Mouse (Mus musculus) forebrain, embryonic 14.5 days (tissue): Measurements from ENCODE around the gene Cmah. TPM values are rescaled to one million over a fixed set of nuclear protein-coding genes. Genes with fewer than 3 reads are reported as not detected.

Experiments used
- ATAC-seq: fragments of 200-750 bp; cut with Nextera tagmentation; 2 replicates; pipeline ENCODE4 v1.8.0; 2017; ENCODE audit warnings: mild to moderate bottlenecking, moderate library complexity
- DNase-seq: peaks from one replicate; pipeline ENCODE4 v3.0.0-alpha.2; 2015; ENCODE audit warnings: low spot score
- H3K27ac ChIP-seq: fragments of 300-500 bp; sonication (generic); 2 replicates; pipeline ENCODE4 v1.5.1; 2014; ENCODE audit warnings: low read depth, mild to moderate bottlenecking, control low read depth, low read length, moderate library complexity
- H3K27me3 ChIP-seq: fragments of 300-500 bp; sonication (generic); replicated peaks from 2 replicates; pipeline ENCODE4 v1.6.1; 2014; ENCODE audit warnings: low read length, control low read depth, mixed read lengths; ENCODE audit not compliant: control insufficient read depth, insufficient read depth
- H3K36me3 ChIP-seq: fragments of 300-500 bp; sonication (generic); 2 replicates; pipeline ENCODE4 v1.6.1; 2014; ENCODE audit warnings: low read length, control low read depth; ENCODE audit not compliant: control insufficient read depth, insufficient read depth
- H3K4me1 ChIP-seq: fragments of 300-500 bp; sonication (generic); 2 replicates; pipeline ENCODE4 v1.6.1; 2014; ENCODE audit warnings: antibody characterized with exemption, low read length, control low read depth; ENCODE audit not compliant: control insufficient read depth, insufficient read depth
- H3K4me2 ChIP-seq: fragments of 300-500 bp; sonication (generic); 2 replicates; pipeline ENCODE4 v1.6.1; 2014; ENCODE audit warnings: mild to moderate bottlenecking, control low read depth, low read length
- H3K4me3 ChIP-seq: fragments of 300-500 bp; sonication (generic); 2 replicates; pipeline ENCODE4 v1.5.1; 2014; ENCODE audit warnings: low read depth, low read length, control low read depth
- H3K9ac ChIP-seq: fragments of 300-500 bp; sonication (generic); 2 replicates; pipeline ENCODE4 v1.6.1; 2014; ENCODE audit warnings: mild to moderate bottlenecking, low read length, control low read depth, moderate library complexity
- H3K9me3 ChIP-seq: fragments of 300-500 bp; sonication (generic); replicated peaks from 2 replicates; pipeline ENCODE4 v1.6.1; 2016; ENCODE audit warnings: low read length, control low read depth, mixed read lengths; ENCODE audit not compliant: control insufficient read depth
- WGBS: fragments of 180-500 bp; shearing (Covaris S2); extraction: QIAGEN DNeasy Blood & Tissue Kit; methylation state at CpG from one replicate; pipeline ENCODE4 v1.1.7; 2014; 5-methylcytosine and 5-hydroxymethylcytosine counted together
- polyA plus RNA-seq: library from polyadenylated mRNA; unstranded; fragments of >200 nt; fragmentation: Nextera tagmentation; extraction: Ambion mirVana; gene quantifications from 2 replicates; pipeline ENCODE4 v1.2.1, GENCODE M21; 2014

Cmah gene
- polyA plus RNA-seq, 1 experiment from 2014 or later = 0.20 TPM

DNA sequence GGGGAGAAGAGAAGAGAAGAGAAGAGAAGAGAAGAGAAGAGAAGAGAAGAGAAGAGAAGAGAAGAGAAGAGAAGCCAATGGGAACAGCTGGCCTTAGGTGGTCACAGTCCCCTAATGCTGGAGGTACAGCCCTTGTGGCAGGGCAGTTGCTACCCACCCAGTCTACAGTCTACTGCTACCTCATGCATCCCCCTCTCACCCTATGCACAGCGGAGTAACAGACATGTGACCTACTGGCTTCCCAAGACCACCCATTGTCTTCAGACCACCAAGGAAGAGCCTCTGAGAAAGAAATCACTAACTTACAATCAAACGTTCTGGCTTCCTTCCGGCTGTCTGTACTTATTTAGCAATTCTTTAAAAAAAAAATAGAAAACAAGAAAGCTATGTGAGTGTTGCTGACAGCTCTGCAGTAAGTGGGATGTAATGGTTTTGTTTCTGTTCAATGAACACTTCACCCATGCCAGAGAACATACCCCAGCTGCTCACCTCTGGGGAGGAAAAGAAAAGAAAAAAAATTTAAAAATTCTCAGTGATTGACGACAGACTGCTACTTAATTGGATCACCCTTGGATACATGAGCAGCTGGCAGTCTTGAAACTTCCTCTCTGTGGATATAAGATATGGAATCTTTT lies 196.5 kb downstream of the Cmah start:
- 69% methylated on average over 4 of the region's 4 CpGs for WGBS
- Histone ChIP-seq H3K27me3 (no peaks in the 10 kb centered on the region), H3K4me2 (no peak overlapping the region), H3K27ac (no peak overlapping the region), H3K36me3 (no peaks in the 10 kb centered on the region), H3K9ac (no peak overlapping the region), H3K4me3 (no peak overlapping the region), H3K4me1 (peaks cover 19% of the 10 kb centered on the region), H3K9me3 (no peaks in the 10 kb centered on the region)
- DNase-seq = no peak
- no peak for ATAC-seq

DNA sequence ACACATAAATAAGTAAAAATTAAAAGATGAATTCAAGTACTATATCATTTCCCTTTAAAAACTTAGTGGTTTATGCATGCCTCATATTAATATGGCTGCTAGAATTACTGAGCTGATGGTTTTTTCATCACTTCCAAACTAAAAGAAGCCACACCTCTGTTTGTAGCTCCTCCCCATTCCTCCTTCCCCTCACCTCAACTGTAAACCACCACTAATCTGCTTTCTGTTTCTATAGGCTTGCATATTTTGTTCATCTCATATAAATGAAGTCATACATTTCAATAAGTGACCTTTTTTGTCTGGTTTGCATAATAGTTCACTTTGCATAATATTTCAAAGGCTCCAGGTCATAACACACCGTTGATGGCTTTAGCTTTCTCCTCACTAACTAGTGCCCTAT lies 197.3 kb downstream of the Cmah start:
- no peak for ATAC-seq
- no peak for DNase-seq
- H3K9me3 ChIP-seq = no peaks in the 10 kb centered on the region
- no peak overlapping the region for H3K9ac ChIP-seq
- H3K36me3 ChIP-seq = no peaks in the 10 kb centered on the region
- H3K4me2 ChIP-seq = no peak overlapping the region
- peaks cover 19% of the 10 kb centered on the region for H3K4me1 ChIP-seq
- no peak overlapping the region for H3K4me3 ChIP-seq
- no peaks in the 10 kb centered on the region for H3K27me3 ChIP-seq
- no peak overlapping the region for H3K27ac ChIP-seq
- WGBS = 67% methylated on average over 1 of the region's 1 CpGs

DNA sequence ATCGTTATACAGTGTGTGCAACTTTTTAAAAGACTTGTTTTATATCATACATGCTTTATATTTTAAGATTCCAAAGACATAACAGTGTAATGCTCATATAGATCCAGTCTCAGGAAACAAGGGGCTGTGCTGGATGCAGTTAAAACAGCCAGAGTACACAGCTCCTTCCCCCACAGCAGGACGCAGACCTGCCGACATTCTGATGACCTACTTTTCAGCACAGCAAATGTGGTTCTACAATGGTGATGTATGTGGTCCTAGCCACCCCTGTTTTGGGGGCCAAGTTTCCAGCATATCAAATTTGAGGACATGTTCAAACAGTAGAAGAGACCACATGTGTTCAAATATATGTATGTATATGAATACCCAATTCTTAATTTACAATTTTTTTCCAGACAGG lies 198.3 kb downstream of the Cmah start:
- Histone ChIP-seq H3K4me1 (peaks cover 15% of the 10 kb centered on the region), H3K27me3 (no peaks in the 10 kb centered on the region), H3K4me3 (no peak overlapping the region), H3K27ac (no peak overlapping the region), H3K4me2 (no peak overlapping the region), H3K9me3 (no peaks in the 10 kb centered on the region), H3K36me3 (no peaks in the 10 kb centered on the region), H3K9ac (no peak overlapping the region)
- no peak for ATAC-seq
- 67% methylated on average over 3 of the region's 3 CpGs for WGBS
- DNase-seq = no peak

DNA sequence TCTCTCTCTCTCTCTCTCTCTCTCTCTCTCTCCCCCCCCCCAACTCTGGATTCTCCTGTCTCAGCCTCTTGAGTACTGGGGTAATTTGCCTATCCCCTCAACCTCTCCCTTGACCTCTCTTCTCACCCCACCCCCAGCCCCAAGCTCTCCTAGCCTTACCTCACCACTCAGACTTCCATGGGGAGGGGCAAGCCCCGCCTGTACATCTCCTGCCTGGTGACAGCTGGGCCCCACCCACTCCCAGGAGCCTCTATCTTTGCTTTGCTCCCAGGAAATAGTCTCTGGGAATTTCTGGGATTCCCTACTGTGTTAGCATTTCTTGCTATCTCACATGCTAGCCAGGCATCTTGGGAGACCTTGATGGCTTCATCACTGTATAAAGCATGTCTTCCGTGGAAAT lies 199.7 kb downstream of the Cmah start:
- Histone ChIP-seq H3K9me3 (no peaks in the 10 kb centered on the region), H3K4me2 (no peak overlapping the region), H3K4me1 (peaks cover 4% of the 10 kb centered on the region), H3K36me3 (no peaks in the 10 kb centered on the region), H3K27me3 (no peaks in the 10 kb centered on the region), H3K27ac (no peak overlapping the region), H3K9ac (no peak overlapping the region), H3K4me3 (no peak overlapping the region)
- WGBS = 57% methylated on average over 2 of the region's 2 CpGs
- ATAC-seq (no peak), DNase-seq (no peak)

Other genes with a start within 250 kb of the Cmah start
- gene Carmil1, start 46.6 kb upstream of the Cmah start, polyA plus RNA-seq = 14.5 and 24.8 TPM in 2 replicates